Mouse (Mus musculus) ES-Bruce4 (cell line): ENCODE data around the gene Sez6.

Experiments used
- CTCF ChIP-seq: IDR thresholded peaks from one replicate; pipeline ENCODE4 v1.8.1; 2011; ENCODE audit warnings: low read depth, low read length
- EP300 ChIP-seq: IDR thresholded peaks from 2 replicates; pipeline ENCODE4 v1.6.1; 2011; ENCODE audit warnings: low read depth, low read length; ENCODE audit not compliant: insufficient read depth
- POLR2A ChIP-seq: IDR thresholded peaks from one replicate; pipeline ENCODE4 v1.8.1; 2011; ENCODE audit warnings: low read length; ENCODE audit not compliant: insufficient read depth

DNA sequence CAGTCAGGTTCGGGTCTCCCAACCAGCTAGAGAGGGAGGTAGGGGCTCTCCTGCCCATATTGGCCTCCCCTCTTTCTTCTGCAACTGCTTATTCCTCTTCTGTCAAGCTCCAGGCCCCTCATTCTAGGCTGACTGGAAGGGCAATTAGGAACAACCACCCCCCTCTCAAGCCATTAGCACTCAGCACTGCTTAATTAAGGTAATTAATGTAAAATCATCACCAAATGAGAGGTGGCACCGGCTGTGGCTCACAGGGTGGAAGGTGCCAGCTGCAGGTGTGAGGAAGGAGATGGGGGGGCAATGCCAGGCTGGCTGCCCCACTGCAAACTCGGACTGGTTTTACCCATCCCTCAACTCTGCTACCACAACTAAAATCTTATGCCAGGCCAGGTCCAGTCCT is 25.8 kb downstream of the Sez6 start:
- TF ChIP-seq CTCF, result no peak
- TF ChIP-seq POLR2A, result no peak
- no peak for TF ChIP-seq EP300
